Mouse (Mus musculus): ENCODE measurements at regions not wholly inside any gene's neighbourhood (a gene's known extent, or its start where the extent isn't known, plus 50 kb on each side); places are given as distances from the start of the nearest gene placed in this dataset.

DNA sequence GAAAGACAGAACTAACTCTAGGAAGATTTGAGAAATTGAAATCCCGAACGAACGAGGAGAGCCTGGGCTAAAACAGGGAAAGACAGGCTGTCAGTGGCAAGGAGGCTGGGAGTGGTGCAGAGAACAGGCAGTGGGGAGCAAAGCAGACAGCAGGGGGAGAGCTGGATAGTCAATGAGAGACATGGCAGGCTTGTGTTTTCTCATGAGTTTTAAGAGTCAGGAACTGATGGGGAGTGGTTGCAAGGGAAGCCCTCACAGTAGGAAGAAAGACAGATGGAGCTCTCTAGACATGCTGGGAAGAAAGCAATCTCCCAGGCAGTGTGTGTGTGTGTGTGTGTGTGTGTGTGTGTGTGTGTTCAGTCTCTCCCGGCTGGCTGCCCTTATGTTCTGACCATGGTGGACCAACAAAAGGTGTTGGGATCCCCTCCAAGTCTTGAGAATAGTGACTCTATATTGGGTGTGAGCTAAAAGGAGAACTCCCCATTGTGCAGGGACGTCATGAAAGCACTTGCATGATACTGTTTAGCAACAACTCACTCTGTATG lies 577.9 kb downstream of the Plcl1 start:
- DNase-seq, result no peak

DNA sequence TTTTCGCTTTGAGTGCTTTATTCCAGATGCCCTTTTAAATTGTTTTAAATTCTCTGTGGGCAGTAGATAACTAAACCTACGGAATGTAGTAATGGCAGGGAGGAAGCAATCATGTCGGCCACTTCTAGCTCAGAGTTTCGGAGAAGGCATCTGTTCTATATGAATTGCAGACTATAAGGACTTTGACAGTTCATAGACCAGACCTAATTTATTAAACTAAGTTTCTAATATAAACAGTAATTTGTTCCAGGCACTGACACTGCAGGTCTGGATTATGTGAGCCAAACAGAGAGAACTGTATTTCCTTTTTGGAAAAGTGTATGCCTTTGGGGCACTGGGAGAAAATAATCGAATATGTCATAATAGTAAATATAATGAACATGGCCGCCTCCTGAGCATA lies 591.4 kb downstream of the Plcl1 start:
- DNase-seq, result no peak
